Mouse (Mus musculus) liver, postnatal 0 days (tissue): ENCODE measurements around the gene Pitpnm2. TPM values are rescaled to one million over a fixed set of nuclear protein-coding genes. Genes with fewer than 3 reads are reported as not detected.
A peak's percentile ranks its signal among the peaks of the same experiment; 100 is the strongest.

Experiments
- ATAC-seq: fragments of 200-750 bp; cut with Nextera tagmentation; 2 replicates; pipeline ENCODE4 v1.8.0; 2017; ENCODE audit warnings: mild to moderate bottlenecking, moderate library complexity
- DNase-seq: peaks from one replicate; pipeline ENCODE4 v3.0.0-alpha.2; 2016
- H3K27ac ChIP-seq: fragments of 300-500 bp; sonication (generic); 2 replicates; pipeline ENCODE4 v1.5.1; 2014; ENCODE audit warnings: antibody characterized with exemption, moderate library complexity, mild to moderate bottlenecking, low read depth
- H3K27me3 ChIP-seq: fragments of 300-500 bp; sonication (generic); 2 replicates; pipeline ENCODE4 v1.6.1; 2014; ENCODE audit warnings: low read length, control low read depth, mixed read lengths; ENCODE audit not compliant: insufficient read depth
- H3K36me3 ChIP-seq: fragments of 300-500 bp; sonication (generic); replicated peaks from 2 replicates; pipeline ENCODE4 v1.6.1; 2014; ENCODE audit warnings: mild to moderate bottlenecking, control low read depth, low read length, moderate library complexity, mixed read lengths; ENCODE audit not compliant: insufficient read depth
- H3K4me1 ChIP-seq: fragments of 300-500 bp; sonication (generic); 2 replicates; pipeline ENCODE4 v1.6.1; 2014; ENCODE audit warnings: antibody characterized with exemption, mild to moderate bottlenecking, control low read depth; ENCODE audit not compliant: insufficient read depth
- H3K4me2 ChIP-seq: fragments of 300-500 bp; sonication (generic); 2 replicates; pipeline ENCODE4 v1.6.1; 2014; ENCODE audit warnings: low read depth, mild to moderate bottlenecking, low read length, moderate library complexity, mixed read lengths
- H3K4me3 ChIP-seq: fragments of 300-500 bp; sonication (generic); 2 replicates; pipeline ENCODE4 v1.5.1; 2014; ENCODE audit warnings: low read depth, low read length
- H3K9ac ChIP-seq: fragments of 300-500 bp; sonication (generic); replicated peaks from 2 replicates; pipeline ENCODE4 v1.6.1; 2014; ENCODE audit warnings: mild to moderate bottlenecking, moderate library complexity
- H3K9me3 ChIP-seq: fragments of 300-500 bp; sonication (generic); 2 replicates; pipeline ENCODE4 v1.6.1; 2016; ENCODE audit warnings: mild to moderate bottlenecking, control low read depth, low read length, mixed read lengths
- CTCF ChIP-seq: sonication (generic); IDR thresholded peaks from 2 replicates; pipeline ENCODE4 v1.5.1; 2016; ENCODE audit warnings: antibody characterized with exemption, low read depth
- EP300 ChIP-seq: IDR thresholded peaks from 2 replicates; pipeline ENCODE4 v1.6.1; 2016; ENCODE audit warnings: antibody characterized with exemption, low read depth, mild to moderate bottlenecking
- WGBS: fragments of 180-500 bp; shearing (Covaris S2); extraction: QIAGEN DNeasy Blood & Tissue Kit; methylation state at CpG from one replicate; pipeline ENCODE4 v1.1.7; 2014; ENCODE audit not compliant: insufficient replicate concordance; 5-methylcytosine and 5-hydroxymethylcytosine counted together
- polyA plus RNA-seq: library from polyadenylated mRNA; unstranded; fragments of >200 nt; fragmentation: Nextera tagmentation; extraction: Ambion mirVana; gene quantifications from 2 replicates; pipeline ENCODE4 v1.2.1, GENCODE M21; 2015

Gene Pitpnm2
- polyA plus RNA-seq, 1 experiment from 2014 or later, result 2.4 TPM

DNA sequence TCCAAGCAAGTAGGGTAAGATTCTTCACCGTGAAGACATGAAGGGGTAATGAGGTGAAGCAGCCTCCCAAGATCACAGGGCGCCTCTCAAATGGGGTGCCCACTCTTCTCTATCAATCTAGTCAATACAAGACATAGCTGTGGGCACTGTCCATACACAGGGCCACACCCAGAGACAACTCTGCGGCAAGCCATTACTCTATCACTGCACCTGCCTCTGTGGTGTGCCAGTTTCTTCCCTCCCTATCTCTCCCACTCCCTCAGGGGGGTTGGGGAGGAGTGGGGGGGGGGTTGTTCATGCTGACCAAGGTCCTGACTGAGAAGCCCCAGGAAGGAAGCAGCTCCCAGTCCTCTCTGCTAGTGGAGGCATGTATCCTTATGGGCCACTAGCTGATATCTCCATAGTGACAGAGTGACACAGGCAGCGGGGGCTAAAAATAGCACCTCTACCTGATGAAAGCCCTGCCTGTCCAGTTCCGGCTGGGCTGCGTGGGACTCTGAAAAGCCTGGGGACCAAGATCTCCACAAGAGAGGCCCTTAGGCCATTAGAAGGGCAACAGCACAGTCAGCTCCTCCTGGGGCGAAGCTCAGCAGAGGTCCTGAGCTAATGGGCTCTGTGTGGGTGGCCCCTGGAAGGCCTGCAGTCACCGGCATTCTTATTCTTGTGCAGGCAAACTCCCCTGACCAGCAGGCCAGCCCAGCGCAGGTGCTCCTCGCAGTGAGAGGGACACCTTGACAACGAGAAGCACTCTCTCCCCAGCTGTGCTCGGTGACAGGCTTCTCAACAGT, 15.5 kb downstream of the Pitpnm2 start:
- Histone ChIP-seq H3K36me3 (no peaks in the 10 kb centered on the region), H3K27me3 (no peaks in the 10 kb centered on the region), H3K9me3 (no peaks in the 10 kb centered on the region), H3K4me1 (peaks cover 74% of the 10 kb centered on the region), H3K9ac (peak overlapping the region; percentile 42; the same call in 1 of the 2 replicates), H3K4me2 (no peak overlapping the region), H3K27ac (peak overlapping the region; percentile 95), H3K4me3 (no peak overlapping the region)
- DNase-seq, result no peak
- 54% methylated on average over 12 of the region's 12 CpGs for WGBS
- TF ChIP-seq EP300 (no peak), CTCF (no peak)
- no peak for ATAC-seq

DNA sequence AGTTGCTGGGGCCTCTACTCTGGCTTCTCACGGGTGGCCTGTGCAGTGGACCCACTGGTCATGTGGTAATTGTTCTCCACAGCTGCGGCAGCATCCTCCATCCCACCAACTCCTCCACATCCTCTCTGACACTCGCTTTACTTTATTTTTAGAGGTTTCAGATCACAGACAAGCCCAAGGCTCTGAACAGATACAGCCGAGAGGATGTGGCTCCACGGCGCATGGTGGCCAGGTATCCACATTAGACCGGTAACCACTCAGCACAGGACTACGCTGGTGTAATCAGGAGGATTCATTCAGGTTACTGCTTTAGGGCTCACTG, 16.5 kb downstream of the Pitpnm2 start:
- no peaks in the 10 kb centered on the region for H3K36me3 ChIP-seq
- H3K9ac ChIP-seq, result peak overlapping the region; percentile 45
- peak overlapping the region; percentile 95 for H3K27ac ChIP-seq
- no peak for ATAC-seq
- peaks cover 69% of the 10 kb centered on the region for H3K4me1 ChIP-seq
- no peaks in the 10 kb centered on the region for H3K27me3 ChIP-seq
- no peak for DNase-seq
- H3K4me3 ChIP-seq, result no peak overlapping the region
- WGBS, result 60% methylated on average over 8 of the region's 8 CpGs
- TF ChIP-seq CTCF, result no peak
- no peak for TF ChIP-seq EP300
- no peaks in the 10 kb centered on the region for H3K9me3 ChIP-seq
- H3K4me2 ChIP-seq, result 0 out of 2 replicates have a peak overlapping the region, but pooled peaks have one; percentile 29

GRCm38 (mm10) chr5:124232360-124233143, 17.0 kb downstream of the Pitpnm2 start:
- Histone ChIP-seq H3K4me2 (peak overlapping the region; percentile 29), H3K9ac (peak overlapping the region; percentile 45), H3K9me3 (no peaks in the 10 kb centered on the region), H3K4me3 (no peak overlapping the region), H3K4me1 (peaks cover 68% of the 10 kb centered on the region), H3K36me3 (no peaks in the 10 kb centered on the region), H3K27ac (peak overlapping the region; percentile 95), H3K27me3 (no peaks in the 10 kb centered on the region)
- peak; percentile 69 for DNase-seq
- WGBS, result 42% methylated on average over 18 of the region's 18 CpGs
- TF ChIP-seq CTCF, result no peak
- peak; percentile 41 for TF ChIP-seq EP300
- ATAC-seq, result peak; percentile 74

DNA sequence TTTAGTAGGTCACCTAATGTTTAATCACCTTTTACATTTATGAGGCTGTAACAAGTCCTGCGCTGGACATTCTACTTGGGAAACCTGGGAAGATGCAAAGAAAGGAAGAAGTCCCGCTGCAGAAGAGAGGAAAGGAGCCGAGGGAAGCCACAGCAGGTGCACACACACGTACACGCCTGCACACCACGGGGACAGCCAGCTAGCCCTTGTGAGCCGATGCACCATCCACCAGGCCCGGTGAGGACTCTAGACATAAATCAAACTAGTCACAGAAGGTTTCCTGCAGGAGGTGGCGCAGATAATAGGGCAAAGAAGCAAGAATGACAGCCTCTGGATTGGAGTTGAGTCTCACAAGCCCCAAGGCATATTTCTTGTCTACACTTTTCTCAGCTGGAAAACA, 19.1 kb downstream of the Pitpnm2 start:
- Histone ChIP-seq H3K9me3 (no peaks in the 10 kb centered on the region), H3K4me3 (no peak overlapping the region), H3K4me1 (peaks cover 77% of the 10 kb centered on the region), H3K36me3 (no peaks in the 10 kb centered on the region), H3K9ac (no peak overlapping the region), H3K27ac (no peak overlapping the region), H3K4me2 (no peak overlapping the region), H3K27me3 (no peaks in the 10 kb centered on the region)
- DNase-seq (no peak), ATAC-seq (no peak)
- TF ChIP-seq CTCF, result no peak
- no peak for TF ChIP-seq EP300
- 57% methylated on average over 9 of the region's 9 CpGs for WGBS

- Histone ChIP-seq H3K27me3 (no peaks in the 10 kb centered on the region), H3K4me3 (no peak overlapping the region), H3K9me3 (no peaks in the 10 kb centered on the region), H3K36me3 (no peaks in the 10 kb centered on the region; the same call in 1 of the 2 replicates), H3K4me1 (peaks cover 51% of the 10 kb centered on the region), H3K9ac (no peak overlapping the region), H3K4me2 (peak overlapping the region; percentile 2; the same call in 1 of the 2 replicates), H3K27ac (peak overlapping the region; percentile 96)
- ATAC-seq (0 out of 2 replicates have a peak, but pooled peaks have one; percentile 0), DNase-seq (no peak)
- TF ChIP-seq CTCF (no peak), EP300 (no peak)
- 49% methylated on average over 6 of the region's 6 CpGs for WGBS
Measured at GRCm38 (mm10) chr5:124227193-124227592, 22.4 kb downstream of the Pitpnm2 start.

- peak; percentile 66 for DNase-seq
- Histone ChIP-seq H3K4me2 (0 out of 2 replicates have a peak overlapping the region, but pooled peaks have one; percentile 4), H3K27ac (peak overlapping the region; percentile 96), H3K9me3 (no peaks in the 10 kb centered on the region), H3K27me3 (no peaks in the 10 kb centered on the region), H3K4me3 (no peak overlapping the region), H3K4me1 (peaks cover 51% of the 10 kb centered on the region), H3K36me3 (no peaks in the 10 kb centered on the region; the same call in 1 of the 2 replicates), H3K9ac (peak overlapping the region; percentile 4; the same call in 1 of the 2 replicates)
- peak; percentile 94 for ATAC-seq
- WGBS, result 27% methylated on average over 4 of the region's 4 CpGs
- TF ChIP-seq EP300 (peak; percentile 90), CTCF (no peak)
Measured at GRCm38 (mm10) chr5:124226494-124226893, 23.1 kb downstream of the Pitpnm2 start.
